Mouse (Mus musculus): ENCODE data around the gene Olfr447. TPM values are rescaled to one million over a fixed set of nuclear protein-coding genes. Genes with fewer than 3 reads are reported as not detected.

Olfr447 gene
- not detected for total RNA-seq (2021)
- long read RNA-seq, experiment 1: 0 reads
- long read RNA-seq, experiment 2: 0 reads

GRCm38 (mm10) chr6:42908578-42908977 is at the start of gene Olfr447:
TSS of gene Olfr447 (plus strand) at chr6:42908878.
- intact Hi-C loops (cut with DNase I): no loop called here

DNA sequence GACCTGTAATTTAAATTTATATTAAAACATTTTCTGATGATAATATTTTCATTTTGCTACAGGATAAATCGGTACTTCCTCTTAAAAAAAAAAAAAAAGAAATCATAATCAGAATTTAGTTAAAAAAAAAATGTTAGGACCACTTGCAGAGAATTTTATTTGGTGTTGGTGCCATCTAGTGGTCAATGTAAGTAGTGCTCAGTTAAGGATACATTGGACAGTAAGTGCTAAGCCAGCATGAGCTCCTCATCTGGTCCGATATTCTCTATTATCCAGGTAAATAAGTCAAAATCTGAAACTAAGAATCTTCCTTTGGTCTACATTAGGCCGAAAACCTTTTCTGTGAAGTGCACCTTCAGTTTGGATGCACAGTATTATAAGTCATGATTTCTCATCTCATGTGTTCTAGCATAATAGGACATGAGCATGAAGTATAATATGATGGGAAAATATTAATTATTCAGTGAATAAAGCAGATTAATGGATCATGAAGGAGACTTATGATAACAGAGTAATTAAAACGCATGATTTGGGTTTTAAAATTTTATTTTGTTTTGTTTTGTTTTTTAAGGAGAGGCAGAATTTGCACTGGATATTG is 48.4 kb upstream of the Olfr447 start:
- intact Hi-C loops (cut with DNase I): loop anchor here (10.0 kb wide), 1 partner anchor 246 kb away; no protein-coding TSS in a partner anchor
- DNase-seq (ENCODE audit: low spot score in 2 of 2): peak; percentile 84 to 85

More at GRCm38 (mm10) chr6:42908578-42908977, at the start of gene Olfr447:
- no peak for DNase-seq (ENCODE audit: low spot score in 2 of 2)

GRCm38 (mm10) chr6:42869695-42870094 is 39.0 kb upstream of the Olfr447 start:
- no peak for DNase-seq (ENCODE audit: low spot score in 2 of 2)
- intact Hi-C loops (cut with DNase I): loop anchor here (10.0 kb wide), 1 partner anchor 255 kb away; no protein-coding TSS in a partner anchor

DNA sequence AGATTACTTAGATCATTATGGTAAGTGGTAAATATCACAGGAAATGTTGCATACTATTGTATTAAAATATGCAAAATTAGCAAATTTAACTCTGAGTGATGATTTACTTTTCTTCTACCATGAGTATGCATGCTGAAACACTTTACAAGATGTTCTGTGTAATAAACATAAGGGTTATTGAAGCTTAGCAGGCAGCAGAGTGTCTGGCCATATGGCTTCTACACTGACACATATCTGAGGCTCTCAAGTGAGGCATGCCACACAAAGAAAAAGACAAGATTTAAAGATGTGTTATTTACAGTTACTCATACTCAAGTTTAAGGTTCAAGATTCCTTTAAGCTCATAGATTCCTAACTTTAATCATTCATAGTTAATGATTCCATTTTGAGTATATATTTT is 32.4 kb upstream of the Olfr447 start:
- intact Hi-C loops (cut with DNase I): no loop called here
- no peak for DNase-seq (ENCODE audit: low spot score in 2 of 2)

- intact Hi-C loops (cut with DNase I): no loop called here
- no peak for DNase-seq (ENCODE audit: low spot score in 2 of 2)
Measured at GRCm38 (mm10) chr6:42890141-42890540, 18.5 kb upstream of the Olfr447 start, which contains the start of gene Olfr448. TSS of gene Olfr448 (plus strand) at chr6:42890441.

DNA sequence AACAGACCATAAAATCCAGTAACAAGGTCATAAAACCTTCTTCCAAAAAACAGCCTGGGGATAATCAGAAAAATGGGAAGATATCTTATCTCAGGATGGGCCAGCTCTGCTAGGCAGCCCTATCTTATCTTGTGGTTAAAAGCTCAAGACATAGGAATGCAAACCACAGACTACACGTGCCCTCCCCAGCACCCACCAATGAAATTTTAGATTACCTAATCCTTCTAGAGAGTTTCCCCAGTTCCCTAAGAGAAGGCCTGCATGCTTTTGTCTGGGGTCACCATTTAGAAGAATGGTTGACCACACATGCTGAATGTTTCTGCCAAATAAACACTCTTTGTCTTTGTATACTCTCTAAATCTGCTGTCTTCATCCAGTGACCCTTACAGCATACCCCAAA is 8.3 kb upstream of the Olfr447 start:
- intact Hi-C loops (cut with DNase I): no loop called here
- no peak for DNase-seq (ENCODE audit: low spot score in 2 of 2)

GRCm38 (mm10) chr6:42921077-42921476 is 12.4 kb downstream of the Olfr447 start, which contains the start of gene Olfr446:
TSS of gene Olfr446 (plus strand) at chr6:42921377.
- intact Hi-C loops (cut with DNase I): no loop called here
- DNase-seq (ENCODE audit: low spot score in 2 of 2): no peak

- intact Hi-C loops (cut with DNase I): no loop called here
- no peak for DNase-seq (ENCODE audit: low spot score in 2 of 2)
Measured at GRCm38 (mm10) chr6:42948767-42949166, 40.1 kb downstream of the Olfr447 start, which contains the start of gene Olfr444. TSS of gene Olfr444 (plus strand) at chr6:42949067.

Other genes with a start within 250 kb of the Olfr447 start
- gene Tcaf1, start 198.8 kb upstream of the Olfr447 start, total RNA-seq (2021): 100 to 1,000 TPM; 226 to 234 TPM
- not detected for gene Olfr453, start 169.5 kb upstream of the Olfr447 start, total RNA-seq (2021)
- gene Olfr38, start 152.5 kb upstream of the Olfr447 start, total RNA-seq (2021): not detected
- gene Olfr452, start 123.8 kb upstream of the Olfr447 start, total RNA-seq (2021): not detected
- gene Olfr450, start 96.9 kb upstream of the Olfr447 start, total RNA-seq (2021): not detected
- not detected for gene Olfr449, start 74.5 kb upstream of the Olfr447 start, total RNA-seq (2021)
- not detected for gene Olfr448, start 18.4 kb upstream of the Olfr447 start, total RNA-seq (2021)
- not detected for gene Olfr446, start 12.5 kb downstream of the Olfr447 start, total RNA-seq (2021)
- not detected for gene Olfr444, start 40.2 kb downstream of the Olfr447 start, total RNA-seq (2021)
- gene Olfr441, start 197.5 kb downstream of the Olfr447 start, total RNA-seq (2021): not detected
- gene Olfr237-ps1, start 237.7 kb downstream of the Olfr447 start, total RNA-seq (2021): not detected